Mouse (Mus musculus) liver, embryonic 16.5 days (tissue): ENCODE results near the gene Cdk5r2. TPM values are rescaled to one million over a fixed set of nuclear protein-coding genes. Genes with fewer than 3 reads are reported as not detected.

ENCODE experiments used
- ATAC-seq: fragments of 200-750 bp; cut with Nextera tagmentation; 2 replicates; pipeline ENCODE4 v1.8.0; 2017; ENCODE audit warnings: low read depth, mild to moderate bottlenecking, moderate number of reproducible peaks, moderate library complexity
- H3K27ac ChIP-seq: fragments of 300-500 bp; sonication (generic); 2 replicates; pipeline ENCODE4 v1.5.1; 2014; ENCODE audit warnings: mild to moderate bottlenecking, low read length
- H3K27me3 ChIP-seq: fragments of 300-500 bp; sonication (generic); 2 replicates; pipeline ENCODE4 v1.6.1; 2014; ENCODE audit warnings: low read depth, low read length, mixed read lengths; ENCODE audit not compliant: control insufficient read depth, insufficient read depth
- H3K36me3 ChIP-seq: fragments of 300-500 bp; sonication (generic); 2 replicates; pipeline ENCODE4 v1.6.1; 2014; ENCODE audit warnings: mild to moderate bottlenecking; ENCODE audit not compliant: control insufficient read depth, insufficient read depth
- H3K4me1 ChIP-seq: fragments of 300-500 bp; sonication (generic); 2 replicates; pipeline ENCODE4 v1.6.1; 2014; ENCODE audit warnings: low read depth, low read length, mixed read lengths; ENCODE audit not compliant: control insufficient read depth
- H3K4me2 ChIP-seq: fragments of 300-500 bp; sonication (generic); 2 replicates; pipeline ENCODE4 v1.6.1; 2014; ENCODE audit warnings: low read depth, low read length, mixed read lengths
- H3K4me3 ChIP-seq: fragments of 300-500 bp; sonication (generic); 2 replicates; pipeline ENCODE4 v1.5.1; 2014; ENCODE audit warnings: low read depth, mild to moderate bottlenecking, low read length
- H3K9ac ChIP-seq: fragments of 300-500 bp; sonication (generic); 2 replicates; pipeline ENCODE4 v1.6.1; 2014; ENCODE audit warnings: low read depth, low read length
- H3K9me3 ChIP-seq: fragments of 300-500 bp; sonication (generic); replicated peaks from 2 replicates; pipeline ENCODE4 v1.6.1; 2016; ENCODE audit warnings: low read length; ENCODE audit not compliant: control insufficient read depth
- WGBS: fragments of 180-500 bp; shearing (Covaris S2); extraction: QIAGEN DNeasy Blood & Tissue Kit; methylation state at CpG from one replicate; pipeline ENCODE4 v1.1.7; 2014; ENCODE audit not compliant: insufficient replicate concordance; 5-methylcytosine and 5-hydroxymethylcytosine counted together
- polyA plus RNA-seq: library from polyadenylated mRNA; unstranded; fragments of >200 nt; fragmentation: Nextera tagmentation; extraction: Ambion mirVana; gene quantifications from 2 replicates; pipeline ENCODE4 v1.2.1, GENCODE M21; 2015

Cdk5r2 gene
- not detected in 2 replicates for polyA plus RNA-seq

- Histone ChIP-seq H3K27me3 (peaks cover 90% of the 10 kb centered on the region), H3K4me1 (no peaks in the 10 kb centered on the region; the same call in none of the 2 replicates), H3K4me3 (peak within 1 kb of the TSS; percentile 48), H3K4me2 (peak within 1 kb of the TSS; percentile 65), H3K9me3 (no peaks in the 10 kb centered on the region), H3K36me3 (no peaks in the 10 kb centered on the region), H3K27ac (no peak within 1 kb of the TSS), H3K9ac (no peak within 1 kb of the TSS)
- 3% methylated on average over 38 of the region's 39 CpGs for WGBS
- peak; percentile 58 for ATAC-seq
Observed at GRCm38 (mm10) chr1:74854306-74855056, at the start of gene Cdk5r2. Cdk5r2 (plus strand) TSS chr1:74854934.

GRCm38 (mm10) chr1:74805340-74805835, 49.3 kb upstream of the Cdk5r2 start:
- no peak overlapping the region for H3K9ac ChIP-seq
- no peak overlapping the region for H3K4me3 ChIP-seq
- H3K36me3 ChIP-seq: no peaks in the 10 kb centered on the region
- H3K4me1 ChIP-seq: peaks cover 3% of the 10 kb centered on the region; the same call in 1 of the 2 replicates
- no peak overlapping the region for H3K27ac ChIP-seq
- 11% methylated on average over 4 of the region's 4 CpGs for WGBS
- peaks cover 85% of the 10 kb centered on the region for H3K27me3 ChIP-seq
- no peak overlapping the region for H3K4me2 ChIP-seq
- no peaks in the 10 kb centered on the region for H3K9me3 ChIP-seq
- ATAC-seq: no peak

GRCm38 (mm10) chr1:74805843-74806242, 48.9 kb upstream of the Cdk5r2 start:
- ATAC-seq: no peak
- WGBS: 5% methylated on average over 5 of the region's 5 CpGs
- H3K36me3 ChIP-seq: no peaks in the 10 kb centered on the region
- peaks cover 3% of the 10 kb centered on the region; the same call in 1 of the 2 replicates for H3K4me1 ChIP-seq
- no peak overlapping the region for H3K4me2 ChIP-seq
- no peak overlapping the region for H3K9ac ChIP-seq
- no peak overlapping the region for H3K4me3 ChIP-seq
- H3K27ac ChIP-seq: no peak overlapping the region
- H3K27me3 ChIP-seq: peaks cover 80% of the 10 kb centered on the region
- no peaks in the 10 kb centered on the region for H3K9me3 ChIP-seq

GRCm38 (mm10) chr1:74806360-74807311, 48.1 kb upstream of the Cdk5r2 start:
- Histone ChIP-seq H3K4me2 (no peak overlapping the region), H3K36me3 (no peaks in the 10 kb centered on the region), H3K9me3 (no peaks in the 10 kb centered on the region), H3K27me3 (peaks cover 76% of the 10 kb centered on the region), H3K9ac (no peak overlapping the region), H3K4me1 (peaks cover 3% of the 10 kb centered on the region; the same call in 1 of the 2 replicates), H3K27ac (no peak overlapping the region), H3K4me3 (no peak overlapping the region)
- ATAC-seq: no peak
- 2% methylated on average over 38 of the region's 38 CpGs for WGBS

- H3K27me3 ChIP-seq: peaks cover 66% of the 10 kb centered on the region
- no peak for ATAC-seq
- no peak overlapping the region for H3K4me2 ChIP-seq
Observed at GRCm38 (mm10) chr1:74807551-74808071, 47.1 kb upstream of the Cdk5r2 start.

GRCm38 (mm10) chr1:74808078-74808477, 46.7 kb upstream of the Cdk5r2 start:
- no peaks in the 10 kb centered on the region for H3K36me3 ChIP-seq
- peaks cover 3% of the 10 kb centered on the region; the same call in 1 of the 2 replicates for H3K4me1 ChIP-seq
- no peak overlapping the region for H3K4me2 ChIP-seq
- WGBS: under 1% methylated on average over 16 of the region's 16 CpGs
- no peak overlapping the region for H3K4me3 ChIP-seq
- peaks cover 61% of the 10 kb centered on the region for H3K27me3 ChIP-seq
- no peaks in the 10 kb centered on the region for H3K9me3 ChIP-seq
- ATAC-seq: no peak
- H3K9ac ChIP-seq: no peak overlapping the region
- H3K27ac ChIP-seq: no peak overlapping the region

More at GRCm38 (mm10) chr1:74807551-74808071, 47.1 kb upstream of the Cdk5r2 start:
- 7% methylated on average over 23 of the region's 23 CpGs for WGBS
- no peaks in the 10 kb centered on the region for H3K36me3 ChIP-seq
- no peaks in the 10 kb centered on the region for H3K9me3 ChIP-seq
- peaks cover 3% of the 10 kb centered on the region; the same call in 1 of the 2 replicates for H3K4me1 ChIP-seq
- H3K27ac ChIP-seq: no peak overlapping the region
- H3K9ac ChIP-seq: no peak overlapping the region
- H3K4me3 ChIP-seq: no peak overlapping the region

GRCm38 (mm10) chr1:74809007-74809406, 45.7 kb upstream of the Cdk5r2 start:
- no peaks in the 10 kb centered on the region for H3K36me3 ChIP-seq
- peaks cover 52% of the 10 kb centered on the region for H3K27me3 ChIP-seq
- no peaks in the 10 kb centered on the region for H3K9me3 ChIP-seq
- no peak overlapping the region for H3K27ac ChIP-seq
- WGBS: 50% methylated on average over 10 of the region's 10 CpGs
- no peak overlapping the region for H3K4me3 ChIP-seq
- ATAC-seq: no peak
- peaks cover 3% of the 10 kb centered on the region; the same call in 1 of the 2 replicates for H3K4me1 ChIP-seq
- no peak overlapping the region for H3K4me2 ChIP-seq
- no peak overlapping the region for H3K9ac ChIP-seq

- Histone ChIP-seq H3K27ac (no peak overlapping the region), H3K9me3 (no peaks in the 10 kb centered on the region), H3K27me3 (no peaks in the 10 kb centered on the region; the same call in 1 of the 2 replicates), H3K9ac (no peak overlapping the region), H3K4me1 (no peaks in the 10 kb centered on the region; the same call in 1 of the 2 replicates), H3K36me3 (no peaks in the 10 kb centered on the region), H3K4me2 (no peak overlapping the region), H3K4me3 (no peak overlapping the region)
- no peak for ATAC-seq
- 59% methylated on average over 9 of the region's 9 CpGs for WGBS
Observed at GRCm38 (mm10) chr1:74814931-74815647, 39.6 kb upstream of the Cdk5r2 start.
